Mouse (Mus musculus) hindlimb bud, embryonic 11.5 days (tissue): ENCODE data around the gene Nos1.

Experiments
- DNase-seq: peaks from one replicate; pipeline ENCODE4 v3.0.0-alpha.2; 2012; ENCODE audit warnings: low read depth, low spot score; ENCODE audit errors: extremely low spot score

The Nos1 gene

GRCm38 (mm10) chr5:117954429-117954828 is 173.6 kb downstream of the Nos1 start:
- DNase-seq: no peak

- DNase-seq: no peak
These were observed 175.0 kb downstream of the Nos1 start for GRCm38 (mm10) chr5:117955675-117956420.

GRCm38 (mm10) chr5:117964750-117965149 is 183.9 kb downstream of the Nos1 start:
- DNase-seq: no peak

- no peak for DNase-seq
These were observed 186.1 kb downstream of the Nos1 start for GRCm38 (mm10) chr5:117966956-117967355.

- DNase-seq: no peak
These were observed 186.8 kb downstream of the Nos1 start for GRCm38 (mm10) chr5:117967659-117968069.

- DNase-seq: no peak
These were observed 189.0 kb downstream of the Nos1 start for GRCm38 (mm10) chr5:117969681-117970427.

GRCm38 (mm10) chr5:117976263-117976656 is 195.4 kb downstream of the Nos1 start:
- DNase-seq: no peak

GRCm38 (mm10) chr5:117976657-117977500 is 196.0 kb downstream of the Nos1 start, which contains the start of gene Fbxo21:
Gene Fbxo21, plus strand, starts transcription at chr5:117976730.
- peak; percentile 66 for DNase-seq

GRCm38 (mm10) chr5:117977501-117978158 is 196.8 kb downstream of the Nos1 start:
- no peak for DNase-seq

GRCm38 (mm10) chr5:117978159-117978697 is 197.4 kb downstream of the Nos1 start:
- DNase-seq: no peak

- DNase-seq: no peak
These were observed 198.2 kb downstream of the Nos1 start for GRCm38 (mm10) chr5:117979082-117979481.

GRCm38 (mm10) chr5:117980921-117981320 is 200.1 kb downstream of the Nos1 start:
- no peak for DNase-seq

- DNase-seq: no peak
These were observed 201.1 kb downstream of the Nos1 start for GRCm38 (mm10) chr5:117981943-117982342.

- no peak for DNase-seq
These were observed 205.5 kb downstream of the Nos1 start for GRCm38 (mm10) chr5:117986327-117986726.

- DNase-seq: no peak
These were observed 207.1 kb downstream of the Nos1 start for GRCm38 (mm10) chr5:117987891-117988290.

- no peak for DNase-seq
These were observed 207.5 kb downstream of the Nos1 start for GRCm38 (mm10) chr5:117988367-117988766.

- no peak for DNase-seq
These were observed 208.9 kb downstream of the Nos1 start for GRCm38 (mm10) chr5:117989773-117990172.

- DNase-seq: no peak
These were observed 210.1 kb downstream of the Nos1 start for GRCm38 (mm10) chr5:117990957-117991356.

GRCm38 (mm10) chr5:117993550-117993949 is 212.7 kb downstream of the Nos1 start:
- no peak for DNase-seq

- DNase-seq: no peak
These were observed 214.6 kb downstream of the Nos1 start for GRCm38 (mm10) chr5:117995372-117995901.
